Mouse (Mus musculus): ENCODE results near the gene Zfp507.

DNA sequence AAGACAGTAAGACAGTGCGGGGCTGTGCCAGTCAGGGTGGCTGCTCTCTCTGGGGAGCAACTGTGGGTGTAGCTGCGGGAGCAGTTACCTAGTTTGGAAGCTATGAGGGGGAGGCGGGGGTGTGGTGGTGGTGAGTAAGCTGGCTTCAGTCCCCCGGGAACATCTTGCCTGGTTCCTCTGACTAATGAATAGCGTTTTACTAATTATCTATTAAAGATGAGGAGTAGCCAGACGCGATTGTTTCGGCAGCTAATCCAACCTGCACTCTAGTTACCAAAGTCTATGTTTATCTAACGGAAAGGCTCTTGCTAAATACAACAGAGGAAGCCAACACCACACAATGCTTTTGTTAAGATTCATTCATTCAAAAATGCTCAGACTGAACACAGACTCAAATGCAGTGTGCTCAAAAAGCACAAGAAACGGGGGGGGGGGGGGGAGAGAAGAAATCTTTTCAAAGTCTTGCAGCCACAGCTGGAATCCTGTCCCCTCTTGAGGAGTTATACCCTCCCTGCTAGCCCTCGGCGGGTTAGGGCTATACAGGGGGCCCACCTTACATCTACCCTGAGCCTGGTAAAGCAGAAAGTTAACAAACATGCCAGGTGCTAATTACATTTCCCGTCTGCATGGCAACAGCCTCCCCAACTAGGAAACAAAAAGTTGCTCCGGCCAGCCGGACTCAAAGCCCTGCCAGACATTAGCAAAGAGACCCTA is 49.3 kb downstream of the Zfp507 start:
- TF ChIP-seq CTCF (IDR thresholded peaks at IDR 0.05; ENCODE audit: low read depth) = no peak
- TF ChIP-seq EP300 (IDR thresholded peaks at IDR 0.05; ENCODE audit: low read depth) = no peak

Measured in heart, postnatal 0 days (tissue).